Comparison of ENCODE assay signal across 37 mouse cellular contexts in genomic region chr1:171946447-171946995, GRCm38 (mm10). TPM values are rescaled to one million over a fixed set of nuclear protein-coding genes. Genes with fewer than 3 reads are reported as not detected.
DNase-seq lines count a peak whose midpoint lies in the region; ATAC-seq and TF ChIP-seq lines count a peak whose summit lies in the region.
"Had no signal": no experiment of that assay in that cellular context is flagged by ENCODE, and none has a peak within 500 bp of the region (broad histone marks: within the 10 kb centered on the region; RNA-seq: fewer than 3 reads in every experiment).

No protein-coding gene starts in this region.

- WGBS in forebrain, embryonic 15.5 days, result 36% methylated on average over 6 of the region's 6 CpGs
- 53% methylated on average over 6 of the region's 6 CpGs for WGBS in forebrain, embryonic 10.5 days
- WGBS in midbrain, embryonic 13.5 days, result 33% methylated on average over 6 of the region's 6 CpGs
- WGBS in midbrain, embryonic 10.5 days, result 48% methylated on average over 6 of the region's 6 CpGs
- whole genome bisulfite sequencing in forebrain, postnatal 0 days, result 37% methylated on average over 6 of the region's 6 CpGs

- DNase-seq in forebrain, embryonic 10.5 days (ENCODE audit: extremely low spot score, low spot score), result no peak
- no peak for DNase-seq in midbrain, embryonic 10.5 days (ENCODE audit: low spot score)
- DNase-seq in R1 (ENCODE audit: low read depth, low spot score), result peak; percentile 71
- peak; percentile 10 for DNase-seq in forebrain, postnatal 0 days
- no peak for DNase-seq in urinary bladder, adult 2 months (ENCODE audit: low spot score)
- DNase-seq: adrenal gland, postnatal 10 days; cerebellum, adult 11-12 months; cerebellum, adult 9-11 months; embryo, embryonic 11 days; heart, adult 18-20 months; heart, postnatal 4 days; kidney, adult 11 months; kidney, postnatal 14 days; layer of hippocampus, adult 9-11 months; liver, embryonic 13.5 days; lung, adult 18-20 months; lung, postnatal 10 days; right cerebral cortex, postnatal 25 days; spleen, adult 18-20 months; thymus, adult 18-20 months; thymus, postnatal 25 days had no signal

- no peak overlapping the region for H3K4me3 ChIP-seq in forebrain, embryonic 15.5 days
- no peak overlapping the region for H3K4me3 ChIP-seq in forebrain, embryonic 10.5 days
- H3K4me3 ChIP-seq in midbrain, embryonic 13.5 days (replicated peaks), result no peak overlapping the region
- H3K4me3 ChIP-seq in midbrain, embryonic 10.5 days, result no peak overlapping the region
- H3K4me3 ChIP-seq in forebrain, postnatal 0 days (ENCODE audit: low read depth, low read length), result no peak overlapping the region
- H3K4me3 ChIP-seq: embryonic facial prominence, embryonic 12.5 days; hindbrain, embryonic 15.5 days; limb, embryonic 10.5 days; limb, embryonic 15.5 days; liver, embryonic 13.5 days; myocyte; neural tube, embryonic 13.5 days had no signal

- H3K9ac ChIP-seq in forebrain, embryonic 15.5 days (replicated peaks), result no peak overlapping the region
- H3K9ac ChIP-seq in midbrain, embryonic 13.5 days (replicated peaks), result no peak overlapping the region
- no peak overlapping the region for H3K9ac ChIP-seq in forebrain, postnatal 0 days
- H3K9ac ChIP-seq: embryonic facial prominence, embryonic 12.5 days; hindbrain, embryonic 15.5 days; limb, embryonic 15.5 days; liver, embryonic 13.5 days; neural tube, embryonic 13.5 days had no signal

- no peaks in the 10 kb centered on the region for H3K27me3 ChIP-seq in forebrain, embryonic 15.5 days
- H3K27me3 ChIP-seq in forebrain, embryonic 10.5 days (ENCODE audit: poor library complexity, severe bottlenecking), result no peaks in the 10 kb centered on the region
- H3K27me3 ChIP-seq in midbrain, embryonic 13.5 days, result no peaks in the 10 kb centered on the region
- H3K27me3 ChIP-seq in midbrain, embryonic 10.5 days (ENCODE audit: low read depth, poor library complexity, severe bottlenecking), result no peaks in the 10 kb centered on the region
- no peaks in the 10 kb centered on the region for H3K27me3 ChIP-seq in forebrain, postnatal 0 days (ENCODE audit: insufficient read depth, low read length)
- H3K27me3 ChIP-seq: embryonic facial prominence, embryonic 12.5 days; hindbrain, embryonic 15.5 days; limb, embryonic 15.5 days; liver, embryonic 13.5 days; neural tube, embryonic 13.5 days had no signal

- no peak overlapping the region for H3K4me2 ChIP-seq in forebrain, embryonic 15.5 days (replicated peaks)
- no peak overlapping the region for H3K4me2 ChIP-seq in midbrain, embryonic 13.5 days (replicated peaks)
- H3K4me2 ChIP-seq in forebrain, postnatal 0 days (ENCODE audit: low read depth), result no peak overlapping the region
- H3K4me2 ChIP-seq: embryonic facial prominence, embryonic 12.5 days; heart, embryonic 11.5 days; hindbrain, embryonic 15.5 days; limb, embryonic 15.5 days; liver, embryonic 13.5 days; neural tube, embryonic 13.5 days had no signal

- ATAC-seq in forebrain, embryonic 15.5 days (replicated peaks), result 0 out of 2 replicates have a peak, but pooled peaks have one; percentile 32
- peak; percentile 53; the same call in 1 of the 2 replicates for ATAC-seq in midbrain, embryonic 13.5 days
- ATAC-seq in forebrain, postnatal 0 days, result peak; percentile 36; the same call in 1 of the 2 replicates
- no peak for ATAC-seq in megakaryocyte-erythroid progenitor cell, adult 5-6 weeks (replicated peaks; ENCODE audit: low FRiP score, low TSS enrichment, poor library complexity, severe bottlenecking)
- ATAC-seq: inflammation-experienced regulatory T-cells, adult 6 months had no signal

- no peaks in the 10 kb centered on the region for H3K4me1 ChIP-seq in forebrain, embryonic 15.5 days
- no peaks in the 10 kb centered on the region for H3K4me1 ChIP-seq in forebrain, embryonic 10.5 days
- no peaks in the 10 kb centered on the region for H3K4me1 ChIP-seq in midbrain, embryonic 13.5 days (replicated peaks)
- no peaks in the 10 kb centered on the region for H3K4me1 ChIP-seq in midbrain, embryonic 10.5 days
- no peaks in the 10 kb centered on the region for H3K4me1 ChIP-seq in forebrain, postnatal 0 days (ENCODE audit: insufficient read depth)
- H3K4me1 ChIP-seq: embryonic facial prominence, embryonic 12.5 days; hindbrain, embryonic 15.5 days; limb, embryonic 10.5 days; limb, embryonic 15.5 days; liver, embryonic 13.5 days had no signal

- no peaks in the 10 kb centered on the region for H3K36me3 ChIP-seq in forebrain, embryonic 15.5 days
- H3K36me3 ChIP-seq in forebrain, embryonic 10.5 days (replicated peaks), result no peaks in the 10 kb centered on the region
- no peaks in the 10 kb centered on the region for H3K36me3 ChIP-seq in midbrain, embryonic 13.5 days
- no peaks in the 10 kb centered on the region for H3K36me3 ChIP-seq in midbrain, embryonic 10.5 days
- no peaks in the 10 kb centered on the region for H3K36me3 ChIP-seq in forebrain, postnatal 0 days (ENCODE audit: insufficient read depth)
- H3K36me3 ChIP-seq: embryonic facial prominence, embryonic 12.5 days; hindbrain, embryonic 15.5 days; limb, embryonic 10.5 days; limb, embryonic 15.5 days; liver, embryonic 13.5 days; neural tube, embryonic 13.5 days had no signal

- H3K9me3 ChIP-seq in forebrain, embryonic 15.5 days, result no peaks in the 10 kb centered on the region
- H3K9me3 ChIP-seq in forebrain, embryonic 10.5 days, result no peaks in the 10 kb centered on the region
- H3K9me3 ChIP-seq in midbrain, embryonic 13.5 days, result no peaks in the 10 kb centered on the region
- no peaks in the 10 kb centered on the region for H3K9me3 ChIP-seq in midbrain, embryonic 10.5 days (replicated peaks)
- H3K9me3 ChIP-seq in forebrain, postnatal 0 days (ENCODE audit: low read length), result no peaks in the 10 kb centered on the region
- H3K9me3 ChIP-seq: embryonic facial prominence, embryonic 12.5 days; hindbrain, embryonic 15.5 days; limb, embryonic 10.5 days; limb, embryonic 15.5 days; liver, embryonic 13.5 days; neural tube, embryonic 13.5 days had no signal

- no peak for TF ChIP-seq CTCF in forebrain, postnatal 0 days (IDR thresholded peaks at IDR 0.05; ENCODE audit: low read depth)

- no peak overlapping the region for H3K27ac ChIP-seq in forebrain, embryonic 15.5 days (replicated peaks)
- H3K27ac ChIP-seq in forebrain, embryonic 10.5 days, result no peak overlapping the region
- H3K27ac ChIP-seq in midbrain, embryonic 13.5 days, result no peak overlapping the region
- H3K27ac ChIP-seq in midbrain, embryonic 10.5 days (replicated peaks), result no peak overlapping the region
- no peak overlapping the region for H3K27ac ChIP-seq in forebrain, postnatal 0 days (ENCODE audit: low read depth, low read length)
- H3K27ac ChIP-seq: embryonic facial prominence, embryonic 12.5 days; hindbrain, embryonic 15.5 days; limb, embryonic 10.5 days; limb, embryonic 15.5 days; liver, embryonic 13.5 days; macrophage; neural tube, embryonic 13.5 days; stomach, postnatal 0 days had no signal

RNA-seq across cellular contexts. Expression of gene Slamf6, which starts 29.2 kb away (rescaled TPM):
- not detected in 2 replicates for polyA plus RNA-seq in forebrain, embryonic 15.5 days (2015; fragmentation: Nextera tagmentation; extraction: Ambion mirVana)
- 0.11 and 0.15 TPM in 2 replicates for polyA plus RNA-seq in forebrain, embryonic 10.5 days (2016; fragmentation: Nextera tagmentation; extraction: Ambion mirVana)
- not detected in 2 replicates for polyA plus RNA-seq in midbrain, embryonic 13.5 days (2015; fragmentation: Nextera tagmentation; extraction: Ambion mirVana)
- not detected in 2 replicates for polyA plus RNA-seq in midbrain, embryonic 10.5 days (2016; fragmentation: Nextera tagmentation; extraction: Ambion mirVana)
- not detected in 2 replicates for total RNA-seq in forebrain, postnatal 0 days (2014; rRNA removed)
- polyA plus RNA-seq in forebrain, postnatal 0 days (2015; fragmentation: Nextera tagmentation; extraction: Ambion mirVana), result 0.14 and 0.34 TPM in 2 replicates
- 3.7 and 17.0 TPM in 2 replicates for total RNA-seq in megakaryocyte-erythroid progenitor cell, adult 5-6 weeks (2014; fragmentation: Nextera tagmentation)
- 0.50 and 3.5 TPM in 2 replicates for total RNA-seq in megakaryocyte-erythroid progenitor cell, adult 5-6 weeks (2017)
- 0.43 and 0.70 TPM in 2 replicates for polyA plus RNA-seq in urinary bladder, adult 2 months (2012; rRNA removed)
- total RNA-seq: gastrocnemius, adult 8-10 months had no signal
- polyA plus RNA-seq: heart, embryonic 11.5 days; limb, embryonic 10.5 days; limb, embryonic 15.5 days; myocyte had no signal

RNA-seq across cellular contexts. Expression of gene Gm10521, which starts 51.1 kb away (rescaled TPM):
- polyA plus RNA-seq in forebrain, embryonic 15.5 days (2015; fragmentation: Nextera tagmentation; extraction: Ambion mirVana), result not detected in 2 replicates
- polyA plus RNA-seq in forebrain, embryonic 10.5 days (2016; fragmentation: Nextera tagmentation; extraction: Ambion mirVana), result not detected in 2 replicates
- not detected in 2 replicates for polyA plus RNA-seq in midbrain, embryonic 13.5 days (2015; fragmentation: Nextera tagmentation; extraction: Ambion mirVana)
- polyA plus RNA-seq in midbrain, embryonic 10.5 days (2016; fragmentation: Nextera tagmentation; extraction: Ambion mirVana), result not detected in 2 replicates
- total RNA-seq in forebrain, postnatal 0 days (2014; rRNA removed), result 0.08 TPM in 1 of 2 replicates, not detected in the other
- polyA plus RNA-seq in forebrain, postnatal 0 days (2015; fragmentation: Nextera tagmentation; extraction: Ambion mirVana), result not detected in 2 replicates
- 2.6 and 2.7 TPM in 2 replicates for total RNA-seq in megakaryocyte-erythroid progenitor cell, adult 5-6 weeks (2014; fragmentation: Nextera tagmentation)
- 1.1 TPM in 2 replicates for total RNA-seq in megakaryocyte-erythroid progenitor cell, adult 5-6 weeks (2017)
- polyA plus RNA-seq in urinary bladder, adult 2 months (2012; rRNA removed), result 0.28 TPM in 2 replicates
- total RNA-seq: gastrocnemius, adult 8-10 months had no signal
- polyA plus RNA-seq: embryonic facial prominence, embryonic 12.5 days; heart, embryonic 11.5 days; heart, embryonic 16.5 days; hindbrain, embryonic 15.5 days; kidney, embryonic 14.5 days; limb, embryonic 10.5 days; limb, embryonic 15.5 days; liver, embryonic 13.5 days; myocyte; neural tube, embryonic 13.5 days; stomach, postnatal 0 days had no signal

Comparison
In these comparisons a context has a peak if more than half of its experiments do, and no peak if none do; other contexts are left out.
1. DNase-seq: peak in R1 (single experiment) and forebrain, postnatal 0 days (single experiment); none in forebrain, embryonic 10.5 days (single experiment), midbrain, embryonic 10.5 days (single experiment) and urinary bladder, adult 2 months (single experiment).